9 mouse cellular contexts compared by ENCODE assay signal in genomic region chr6:140229295-140229694, GRCm38 (mm10).
A peak's percentile ranks its signal among the peaks of the same experiment; 100 is the strongest.
DNase-seq lines count a peak whose midpoint lies in the region; TF ChIP-seq lines count a peak whose summit lies in the region.
"Had no signal": no experiment of that assay in that cellular context is flagged by ENCODE, and none has a peak within 500 bp of the region (broad histone marks: within the 10 kb centered on the region; RNA-seq: fewer than 3 reads in every experiment).

No protein-coding gene starts in this region.

- H3K27ac ChIP-seq in heart, embryonic 10.5 days = no peak overlapping the region
- H3K27ac ChIP-seq: hindbrain, embryonic 10.5 days had no signal

- peak; percentile 92 for DNase-seq in heart, adult 11 months
- no peak for DNase-seq in heart, embryonic 10.5 days (ENCODE audit: low spot score)
- DNase-seq in urinary bladder, postnatal 14 days (ENCODE audit: low spot score) = peak; percentile 67
- DNase-seq in urinary bladder, adult 2 months (ENCODE audit: low spot score) = no peak
- peak; percentile 12 for DNase-seq in lung, adult 2 months
- DNase-seq in urinary bladder, postnatal 36 days (ENCODE audit: low spot score in 2 of 2) = peak; percentile 8 to 69
- no peak for DNase-seq in right cerebral cortex, adult 2 months (ENCODE audit: low spot score in 2 of 2)
- no peak for DNase-seq in left cerebral cortex, postnatal 36 days (ENCODE audit: low spot score in 2 of 2)

- H3K27me3 ChIP-seq in heart, embryonic 10.5 days (ENCODE audit: insufficient read depth, poor library complexity, severe bottlenecking) = no peaks in the 10 kb centered on the region

- no peak overlapping the region for H3K4me3 ChIP-seq in heart, embryonic 10.5 days
- no peak overlapping the region for H3K4me3 ChIP-seq in lung, adult 2 months (replicated peaks; ENCODE audit: extremely low read depth, low read depth, low read length)
- H3K4me3 ChIP-seq: hindbrain, embryonic 10.5 days had no signal

- WGBS in heart, embryonic 10.5 days = 63% methylated on average over 9 of the region's 9 CpGs
- 38% methylated on average over 9 of the region's 9 CpGs for WGBS in lung, adult 2 months

- intact Hi-C loops in left cerebral cortex, postnatal 36 days (cut with DNase I) = no loop called here

- H3K4me1 ChIP-seq in heart, embryonic 10.5 days = no peaks in the 10 kb centered on the region
- no peaks in the 10 kb centered on the region for H3K4me1 ChIP-seq in lung, adult 2 months (ENCODE audit: control insufficient read depth, insufficient read depth, low read length)
- H3K4me1 ChIP-seq: hindbrain, embryonic 10.5 days had no signal

- TF ChIP-seq POLR2A in lung, adult 2 months (IDR thresholded peaks at IDR 0.05; ENCODE audit: borderline replicate concordance, extremely low read depth, low read depth, low read length) = no peak

- TF ChIP-seq CTCF in lung, adult 2 months (IDR thresholded peaks at IDR 0.05; ENCODE audit: insufficient read depth, low read length) = no peak

- no peaks in the 10 kb centered on the region for H3K9me3 ChIP-seq in heart, embryonic 10.5 days
- H3K9me3 ChIP-seq: hindbrain, embryonic 10.5 days had no signal

- H3K36me3 ChIP-seq in heart, embryonic 10.5 days = no peaks in the 10 kb centered on the region
- H3K36me3 ChIP-seq: hindbrain, embryonic 10.5 days had no signal

Comparison
In these comparisons a context has a peak if more than half of its experiments do, and no peak if none do; other contexts are left out.
1. DNase-seq: peak in heart, adult 11 months (single experiment), urinary bladder, postnatal 14 days (single experiment), lung, adult 2 months (single experiment) and urinary bladder, postnatal 36 days (2 of 2); none in heart, embryonic 10.5 days (single experiment), urinary bladder, adult 2 months (single experiment), right cerebral cortex, adult 2 months (0 of 2) and left cerebral cortex, postnatal 36 days (0 of 2).